Mouse (Mus musculus): ENCODE data around the gene Gm6337. TPM values are rescaled to one million over a fixed set of nuclear protein-coding genes. Genes with fewer than 3 reads are reported as not detected.
"Not testable (repeated sequence)": the region's sequence is repeated elsewhere in the genome, so short reads cannot be mapped to it uniquely, and the experiment has no call there.

Gm6337 gene
- polyA plus RNA-seq (2017; shearing (Covaris generic)), result not detected

DNA sequence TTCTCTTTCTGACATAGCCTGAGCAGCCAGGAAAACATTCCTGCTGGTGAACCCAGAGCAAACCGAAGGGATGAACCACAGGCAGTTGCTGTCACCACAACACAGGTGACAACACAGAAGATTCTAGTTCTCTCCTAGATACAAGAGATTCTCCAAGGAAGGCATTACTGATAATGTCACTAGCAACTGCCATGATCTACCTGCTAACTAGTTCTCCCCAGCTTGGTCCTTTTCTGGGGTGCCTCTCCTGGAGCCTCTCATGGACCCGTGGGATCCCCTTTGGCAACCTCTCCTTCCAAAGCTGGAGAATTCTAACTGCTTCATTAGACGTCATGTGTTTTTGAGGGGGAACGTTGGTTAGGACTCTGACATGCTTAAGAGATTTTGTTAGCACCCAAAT, at the start of gene Gm6337:
TSS of gene Gm6337 (minus strand) at position 101 of the 400 bp plus-strand sequence.
- not testable (repeated sequence) for ATAC-seq

DNA sequence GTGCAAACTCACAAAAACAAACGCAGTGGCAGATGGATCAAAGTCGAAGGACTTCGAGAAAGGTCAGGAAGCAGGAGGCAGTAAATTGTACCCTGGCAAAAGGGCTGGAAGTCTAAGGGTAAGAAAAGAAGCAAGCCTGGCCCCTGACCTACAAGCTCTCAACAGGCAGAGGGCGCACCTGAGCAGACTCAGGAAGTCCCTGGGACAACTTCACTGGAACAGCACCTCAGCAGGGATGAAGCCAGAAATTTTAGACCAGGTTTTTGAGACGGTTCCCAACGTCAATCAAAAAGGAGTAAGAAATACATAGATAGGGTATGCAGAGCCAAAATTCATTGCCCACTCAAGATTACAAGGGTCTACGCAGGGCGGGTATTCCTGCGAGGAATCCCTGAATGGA, 49.4 kb upstream of the Gm6337 start:
- ATAC-seq, result not testable (repeated sequence)

GRCm38 (mm10) chr14:6093842-6094241, 35.8 kb upstream of the Gm6337 start, which contains the start of gene Gm8206:
Gene Gm8206, minus strand, starts transcription at chr14:6093942.
- ATAC-seq, result not testable (repeated sequence)

Other genes with a start within 250 kb of the Gm6337 start
- not detected for gene Gm3424, start 227.9 kb downstream of the Gm6337 start, polyA plus RNA-seq (2017; shearing (Covaris generic))
- gene Gm8237, start 177.9 kb downstream of the Gm6337 start, polyA plus RNA-seq (2017; shearing (Covaris generic)), result 1 to 10 TPM; 1.3 to 1.4 TPM
- 1 to 10 TPM; 2.6 to 4.2 TPM for gene Gm3248, start 96.5 kb downstream of the Gm6337 start, polyA plus RNA-seq (2017; shearing (Covaris generic))
- not detected for gene Gm3453, start 79.1 kb downstream of the Gm6337 start, polyA plus RNA-seq (2017; shearing (Covaris generic))
- 1 to 10 TPM; 3.9 to 4.4 TPM for gene Gm8206, start 35.7 kb upstream of the Gm6337 start, polyA plus RNA-seq (2017; shearing (Covaris generic))
- 10 to 100 TPM in 1 of 2 experiments, 1 to 10 TPM in 1; 8.2 to 12.4 TPM for gene Gm3468, start 50.4 kb upstream of the Gm6337 start, polyA plus RNA-seq (2017; shearing (Covaris generic))
- not detected for gene Gm3476, start 67.5 kb upstream of the Gm6337 start, polyA plus RNA-seq (2017; shearing (Covaris generic))
- not detected for gene Gm21560, start 161.0 kb upstream of the Gm6337 start, polyA plus RNA-seq (2017; shearing (Covaris generic))
- 1 to 10 TPM; 5.1 to 6.0 TPM for gene Gm3411, start 229.0 kb upstream of the Gm6337 start, polyA plus RNA-seq (2017; shearing (Covaris generic))
- gene Gm21103, start 246.6 kb upstream of the Gm6337 start, polyA plus RNA-seq (2017; shearing (Covaris generic)), result not detected